Mouse (Mus musculus): ENCODE results near the gene N4bp1. TPM values are rescaled to one million over a fixed set of nuclear protein-coding genes. Genes with fewer than 3 reads are reported as not detected.

N4bp1 gene
- polyA plus RNA-seq, 1 experiment from 2014 or later: 13.6 TPM

- H3K4me1 ChIP-seq (ENCODE audit: control insufficient read depth, insufficient read depth, low read length): no peaks in the 10 kb centered on the region
- H3K9me3 ChIP-seq (ENCODE audit: control insufficient read depth, low read length): no peaks in the 10 kb centered on the region
- no peak overlapping the region for H3K4me2 ChIP-seq (ENCODE audit: low read length)
- 86% methylated on average over 15 of the region's 15 CpGs for WGBS
- no peak for DNase-seq
- no peak overlapping the region for H3K9ac ChIP-seq (replicated peaks; ENCODE audit: low read length)
- no peak overlapping the region for H3K27ac ChIP-seq (replicated peaks; ENCODE audit: low read depth, low read length)
- no peak overlapping the region for H3K4me3 ChIP-seq (replicated peaks; ENCODE audit: low read depth, low read length)
- H3K27me3 ChIP-seq (ENCODE audit: control insufficient read depth, insufficient read depth, low read length): no peaks in the 10 kb centered on the region
- ATAC-seq (ENCODE audit: low FRiP score, low TSS enrichment): no peak
- no peaks in the 10 kb centered on the region for H3K36me3 ChIP-seq (ENCODE audit: control insufficient read depth, insufficient read depth, low read length)
Measured at GRCm38 (mm10) chr8:86808990-86809960, 75.8 kb downstream of the N4bp1 start.

- Histone ChIP-seq H3K9me3 (ENCODE audit: control insufficient read depth, low read length) (no peaks in the 10 kb centered on the region), H3K4me2 (ENCODE audit: low read length) (no peak overlapping the region), H3K27ac (replicated peaks; ENCODE audit: low read depth, low read length) (no peak overlapping the region), H3K4me1 (ENCODE audit: control insufficient read depth, insufficient read depth, low read length) (no peaks in the 10 kb centered on the region), H3K4me3 (replicated peaks; ENCODE audit: low read depth, low read length) (no peak overlapping the region), H3K36me3 (ENCODE audit: control insufficient read depth, insufficient read depth, low read length) (no peaks in the 10 kb centered on the region), H3K9ac (replicated peaks; ENCODE audit: low read length) (no peak overlapping the region), H3K27me3 (ENCODE audit: control insufficient read depth, insufficient read depth, low read length) (no peaks in the 10 kb centered on the region)
- WGBS: 84% methylated on average over 5 of the region's 5 CpGs
- DNase-seq (peak; percentile 25), ATAC-seq (ENCODE audit: low FRiP score, low TSS enrichment) (no peak)
Measured at GRCm38 (mm10) chr8:86808239-86808638, 76.8 kb downstream of the N4bp1 start.

GRCm38 (mm10) chr8:86801988-86802387 lies 83.1 kb downstream of the N4bp1 start:
- Histone ChIP-seq H3K36me3 (ENCODE audit: control insufficient read depth, insufficient read depth, low read length) (no peaks in the 10 kb centered on the region), H3K4me3 (replicated peaks; ENCODE audit: low read depth, low read length) (no peak overlapping the region), H3K4me2 (ENCODE audit: low read length) (no peak overlapping the region), H3K27ac (replicated peaks; ENCODE audit: low read depth, low read length) (no peak overlapping the region), H3K9me3 (ENCODE audit: control insufficient read depth, low read length) (no peaks in the 10 kb centered on the region), H3K4me1 (ENCODE audit: control insufficient read depth, insufficient read depth, low read length) (no peaks in the 10 kb centered on the region), H3K27me3 (ENCODE audit: control insufficient read depth, insufficient read depth, low read length) (no peaks in the 10 kb centered on the region), H3K9ac (replicated peaks; ENCODE audit: low read length) (no peak overlapping the region)
- 66% methylated on average over 6 of the region's 6 CpGs for WGBS
- DNase-seq (no peak), ATAC-seq (ENCODE audit: low FRiP score, low TSS enrichment) (no peak)

GRCm38 (mm10) chr8:86800966-86801365 lies 84.1 kb downstream of the N4bp1 start:
- 83% methylated on average over 4 of the region's 4 CpGs for WGBS
- no peak for DNase-seq
- H3K4me3 ChIP-seq (replicated peaks; ENCODE audit: low read depth, low read length): no peak overlapping the region
- H3K9ac ChIP-seq (replicated peaks; ENCODE audit: low read length): no peak overlapping the region
- H3K27me3 ChIP-seq (ENCODE audit: control insufficient read depth, insufficient read depth, low read length): no peaks in the 10 kb centered on the region
- no peaks in the 10 kb centered on the region for H3K9me3 ChIP-seq (ENCODE audit: control insufficient read depth, low read length)
- no peaks in the 10 kb centered on the region for H3K4me1 ChIP-seq (ENCODE audit: control insufficient read depth, insufficient read depth, low read length)
- no peak overlapping the region for H3K4me2 ChIP-seq (ENCODE audit: low read length)
- H3K27ac ChIP-seq (replicated peaks; ENCODE audit: low read depth, low read length): no peak overlapping the region
- no peaks in the 10 kb centered on the region for H3K36me3 ChIP-seq (ENCODE audit: control insufficient read depth, insufficient read depth, low read length)
- no peak for ATAC-seq (ENCODE audit: low FRiP score, low TSS enrichment)

- no peaks in the 10 kb centered on the region for H3K27me3 ChIP-seq (ENCODE audit: control insufficient read depth, insufficient read depth, low read length)
- no peaks in the 10 kb centered on the region for H3K36me3 ChIP-seq (ENCODE audit: control insufficient read depth, insufficient read depth, low read length)
- 92% methylated on average over 6 of the region's 6 CpGs for WGBS
Measured at GRCm38 (mm10) chr8:86798141-86798540, 86.9 kb downstream of the N4bp1 start.

GRCm38 (mm10) chr8:86797705-86798104 lies 87.4 kb downstream of the N4bp1 start:
- Histone ChIP-seq H3K36me3 (ENCODE audit: control insufficient read depth, insufficient read depth, low read length) (no peaks in the 10 kb centered on the region), H3K4me1 (ENCODE audit: control insufficient read depth, insufficient read depth, low read length) (no peaks in the 10 kb centered on the region), H3K4me2 (ENCODE audit: low read length) (no peak overlapping the region), H3K27ac (replicated peaks; ENCODE audit: low read depth, low read length) (no peak overlapping the region), H3K9me3 (ENCODE audit: control insufficient read depth, low read length) (no peaks in the 10 kb centered on the region), H3K9ac (replicated peaks; ENCODE audit: low read length) (no peak overlapping the region), H3K27me3 (ENCODE audit: control insufficient read depth, insufficient read depth, low read length) (no peaks in the 10 kb centered on the region), H3K4me3 (replicated peaks; ENCODE audit: low read depth, low read length) (no peak overlapping the region)
- DNase-seq: no peak
- whole genome bisulfite sequencing: 86% methylated on average over 2 of the region's 2 CpGs
- ATAC-seq (ENCODE audit: low FRiP score, low TSS enrichment): no peak

More at GRCm38 (mm10) chr8:86798141-86798540, 86.9 kb downstream of the N4bp1 start:
- DNase-seq: no peak
- no peak overlapping the region for H3K9ac ChIP-seq (replicated peaks; ENCODE audit: low read length)
- H3K4me2 ChIP-seq (ENCODE audit: low read length): no peak overlapping the region
- no peak overlapping the region for H3K27ac ChIP-seq (replicated peaks; ENCODE audit: low read depth, low read length)
- no peak for ATAC-seq (ENCODE audit: low FRiP score, low TSS enrichment)
- no peaks in the 10 kb centered on the region for H3K4me1 ChIP-seq (ENCODE audit: control insufficient read depth, insufficient read depth, low read length)
- H3K4me3 ChIP-seq (replicated peaks; ENCODE audit: low read depth, low read length): no peak overlapping the region
- H3K9me3 ChIP-seq (ENCODE audit: control insufficient read depth, low read length): no peaks in the 10 kb centered on the region

- H3K4me3 ChIP-seq (replicated peaks; ENCODE audit: low read depth, low read length): no peak overlapping the region
- no peaks in the 10 kb centered on the region for H3K27me3 ChIP-seq (ENCODE audit: control insufficient read depth, insufficient read depth, low read length)
- H3K9ac ChIP-seq (replicated peaks; ENCODE audit: low read length): no peak overlapping the region
- no peak for ATAC-seq (ENCODE audit: low FRiP score, low TSS enrichment)
- no peak overlapping the region for H3K27ac ChIP-seq (replicated peaks; ENCODE audit: low read depth, low read length)
- H3K36me3 ChIP-seq (ENCODE audit: control insufficient read depth, insufficient read depth, low read length): no peaks in the 10 kb centered on the region
- WGBS: 38% methylated on average over 6 of the region's 6 CpGs
- no peaks in the 10 kb centered on the region for H3K9me3 ChIP-seq (ENCODE audit: control insufficient read depth, low read length)
- no peaks in the 10 kb centered on the region for H3K4me1 ChIP-seq (ENCODE audit: control insufficient read depth, insufficient read depth, low read length)
- no peak overlapping the region for H3K4me2 ChIP-seq (ENCODE audit: low read length)
- no peak for DNase-seq
Measured at GRCm38 (mm10) chr8:86794716-86795115, 90.3 kb downstream of the N4bp1 start.

GRCm38 (mm10) chr8:86791542-86791941 lies 93.5 kb downstream of the N4bp1 start:
- Histone ChIP-seq H3K4me3 (replicated peaks; ENCODE audit: low read depth, low read length) (no peak overlapping the region), H3K36me3 (ENCODE audit: control insufficient read depth, insufficient read depth, low read length) (no peaks in the 10 kb centered on the region), H3K4me2 (ENCODE audit: low read length) (no peak overlapping the region), H3K27ac (replicated peaks; ENCODE audit: low read depth, low read length) (no peak overlapping the region), H3K4me1 (ENCODE audit: control insufficient read depth, insufficient read depth, low read length) (no peaks in the 10 kb centered on the region), H3K9ac (replicated peaks; ENCODE audit: low read length) (no peak overlapping the region), H3K9me3 (ENCODE audit: control insufficient read depth, low read length) (no peaks in the 10 kb centered on the region), H3K27me3 (ENCODE audit: control insufficient read depth, insufficient read depth, low read length) (no peaks in the 10 kb centered on the region)
- ATAC-seq (ENCODE audit: low FRiP score, low TSS enrichment) (no peak), DNase-seq (peak; percentile 11)
- WGBS: 46% methylated on average over 6 of the region's 6 CpGs

GRCm38 (mm10) chr8:86789576-86789975 lies 95.5 kb downstream of the N4bp1 start:
- ATAC-seq (ENCODE audit: low FRiP score, low TSS enrichment) (no peak), DNase-seq (no peak)
- H3K4me2 ChIP-seq (ENCODE audit: low read length): no peak overlapping the region
- H3K27me3 ChIP-seq (ENCODE audit: control insufficient read depth, insufficient read depth, low read length): no peaks in the 10 kb centered on the region
- H3K36me3 ChIP-seq (ENCODE audit: control insufficient read depth, insufficient read depth, low read length): no peaks in the 10 kb centered on the region
- H3K27ac ChIP-seq (replicated peaks; ENCODE audit: low read depth, low read length): no peak overlapping the region
- no peaks in the 10 kb centered on the region for H3K4me1 ChIP-seq (ENCODE audit: control insufficient read depth, insufficient read depth, low read length)
- WGBS: 87% methylated on average over 1 of the region's 1 CpGs
- no peak overlapping the region for H3K9ac ChIP-seq (replicated peaks; ENCODE audit: low read length)
- H3K4me3 ChIP-seq (replicated peaks; ENCODE audit: low read depth, low read length): no peak overlapping the region
- no peaks in the 10 kb centered on the region for H3K9me3 ChIP-seq (ENCODE audit: control insufficient read depth, low read length)

Data from midbrain, embryonic 14.5 days (tissue).